Mouse (Mus musculus) frontal cortex, postnatal 36 days (tissue): Measurements from ENCODE around the gene 1700017B05Rik.
A peak's percentile ranks its signal among the peaks of the same experiment; 100 is the strongest.
"Not testable (repeated sequence)": the region's sequence is repeated elsewhere in the genome, so short reads cannot be mapped to it uniquely, and the experiment has no call there.

ENCODE experiments used
- DNase-seq, 2 experiments: peaks; one replicate each; pipeline ENCODE4 v3.0.0; 2022; ENCODE audit warnings: low spot score in 2 of 2

1700017B05Rik gene

DNA sequence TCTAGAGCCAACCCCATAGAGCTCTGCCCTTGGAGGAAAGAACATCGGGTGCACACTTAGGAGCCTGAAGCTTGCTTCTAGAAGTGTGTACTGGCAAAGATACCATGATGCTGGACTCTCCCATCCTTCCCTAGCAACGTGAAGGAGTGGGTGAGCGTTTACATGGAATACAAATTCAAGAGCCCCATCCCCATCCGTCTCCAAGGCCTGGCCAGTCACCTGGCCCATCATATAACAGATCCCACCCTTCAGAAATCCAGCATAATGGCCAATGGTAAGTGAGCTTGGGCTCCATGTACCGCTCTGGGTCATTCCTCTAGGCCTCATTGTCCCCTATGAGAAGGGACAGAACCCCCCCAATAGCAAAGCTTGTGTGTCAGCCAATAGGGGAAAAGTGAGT lies 15.9 kb downstream of the 1700017B05Rik start:
- DNase-seq = no peak

DNA sequence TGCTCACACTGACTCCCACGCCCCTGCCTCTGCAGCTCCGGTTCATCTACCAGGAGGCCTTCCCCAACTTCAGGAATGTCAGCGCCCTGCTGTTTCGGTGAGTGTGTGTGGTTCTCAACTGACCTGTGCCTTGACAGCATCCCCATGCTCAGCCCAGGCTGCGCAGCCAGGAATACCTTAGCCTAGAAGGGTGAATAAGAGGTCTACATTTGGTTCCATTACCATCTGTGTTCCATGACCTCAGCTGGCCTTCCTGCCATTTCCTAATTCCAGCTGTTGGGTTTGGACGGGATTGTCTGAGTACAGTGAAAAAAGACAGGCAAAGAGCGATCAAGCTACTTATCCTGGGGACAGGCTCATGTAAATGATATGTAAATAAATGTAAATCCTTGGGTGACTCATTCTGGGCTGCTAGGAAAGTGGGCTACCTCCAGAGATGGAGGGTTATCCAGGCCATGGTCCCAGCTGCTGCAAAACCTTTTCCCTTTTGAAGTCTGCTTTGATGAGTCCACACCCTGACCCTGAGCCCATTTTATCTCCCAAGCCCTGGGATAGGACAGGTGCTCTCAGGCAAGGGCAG lies 18.2 kb downstream of the 1700017B05Rik start:
- DNase-seq = peak in 1 of 2 experiments; percentile 10

DNA sequence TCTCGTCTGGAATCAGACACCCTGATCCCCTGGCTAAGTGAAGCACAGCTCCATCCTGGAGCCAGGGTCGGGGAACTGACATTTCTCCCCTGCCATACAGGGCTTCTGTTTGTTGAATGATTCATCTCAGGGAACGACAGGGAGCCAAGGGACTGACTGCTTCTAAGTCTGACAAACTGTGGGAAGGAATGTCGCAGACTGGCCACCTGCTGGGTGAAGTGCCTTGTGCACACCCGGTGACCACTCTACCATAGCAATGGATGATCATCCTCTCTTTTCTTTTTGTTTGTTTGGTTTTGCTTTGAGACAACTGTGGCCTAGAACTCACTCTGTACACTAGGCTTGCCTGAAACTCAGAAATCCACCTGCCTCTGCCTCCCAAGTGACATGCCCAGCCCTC lies 19.5 kb downstream of the 1700017B05Rik start:
- no peak for DNase-seq

- no peak for DNase-seq
These were observed 21.3 kb downstream of the 1700017B05Rik start for GRCm38 (mm10) chr9:57241111-57241510.

- DNase-seq = no peak
These were observed 24.2 kb downstream of the 1700017B05Rik start for GRCm38 (mm10) chr9:57238220-57238619.

GRCm38 (mm10) chr9:57237705-57238104 lies 24.7 kb downstream of the 1700017B05Rik start:
- DNase-seq = no peak

DNA sequence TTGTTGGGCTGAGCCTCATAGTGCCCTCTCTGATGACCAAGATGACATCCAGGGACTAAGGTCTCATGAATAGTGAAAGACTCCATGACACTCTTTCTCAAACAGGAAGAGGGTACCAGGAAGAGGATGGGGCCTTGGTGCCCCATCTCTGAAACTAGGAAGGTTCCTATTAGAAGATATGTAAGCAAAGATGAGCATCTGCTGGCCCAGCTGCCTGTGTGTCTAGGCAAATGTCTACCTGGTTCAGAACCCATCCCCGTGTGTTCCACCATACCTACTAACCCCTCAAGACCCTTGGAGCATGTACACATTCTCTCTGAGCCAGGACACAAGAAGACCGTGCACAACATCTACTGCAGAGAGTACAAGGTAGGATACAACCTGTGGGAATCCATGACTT lies 26.2 kb downstream of the 1700017B05Rik start, which contains the start of gene Trcg1:
Gene Trcg1, plus strand, starts transcription at position 301 of the 400 bp plus-strand sequence.
- DNase-seq = no peak

DNA sequence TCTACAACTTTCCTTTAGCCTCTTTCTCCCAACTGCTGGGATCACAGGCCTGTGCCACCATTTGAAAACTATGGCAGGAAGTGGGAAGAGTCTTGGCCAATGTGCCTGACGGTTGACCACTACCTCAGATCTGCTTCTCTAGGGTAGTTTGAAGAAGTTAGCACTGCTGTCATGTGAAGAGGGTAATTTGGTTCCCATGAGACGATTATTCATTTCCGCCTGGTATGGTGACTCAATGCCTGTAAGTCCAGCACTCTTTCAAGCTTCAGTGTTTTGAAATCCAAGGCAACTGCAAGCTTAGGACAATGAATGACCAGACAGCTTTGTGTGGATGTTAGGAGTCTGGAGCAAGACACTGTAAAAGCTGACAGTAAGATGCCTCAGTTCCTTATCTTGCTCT lies 28.6 kb downstream of the 1700017B05Rik start:
- no peak for DNase-seq

DNA sequence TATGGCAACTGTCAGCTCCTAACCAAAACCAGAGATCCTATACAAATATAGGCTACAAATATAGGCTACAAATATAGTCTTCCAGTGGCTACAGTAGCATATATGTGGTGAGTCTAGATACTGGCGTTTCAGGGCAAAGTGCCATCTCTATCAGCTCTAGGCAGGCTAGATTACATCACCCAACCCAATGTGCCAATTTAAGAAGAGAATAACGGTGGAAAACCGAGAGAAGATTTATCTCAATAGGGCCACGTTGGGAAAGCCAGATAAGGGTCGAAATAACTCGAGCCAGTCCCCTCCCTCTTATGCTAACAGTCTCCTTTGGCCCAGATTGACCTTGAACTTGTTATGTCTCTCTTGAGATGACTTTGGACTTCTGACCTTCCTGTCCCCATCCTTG lies 29.3 kb downstream of the 1700017B05Rik start:
- no peak for DNase-seq

GRCm38 (mm10) chr9:57232341-57232940 lies 30.0 kb downstream of the 1700017B05Rik start:
- DNase-seq = no peak

DNA sequence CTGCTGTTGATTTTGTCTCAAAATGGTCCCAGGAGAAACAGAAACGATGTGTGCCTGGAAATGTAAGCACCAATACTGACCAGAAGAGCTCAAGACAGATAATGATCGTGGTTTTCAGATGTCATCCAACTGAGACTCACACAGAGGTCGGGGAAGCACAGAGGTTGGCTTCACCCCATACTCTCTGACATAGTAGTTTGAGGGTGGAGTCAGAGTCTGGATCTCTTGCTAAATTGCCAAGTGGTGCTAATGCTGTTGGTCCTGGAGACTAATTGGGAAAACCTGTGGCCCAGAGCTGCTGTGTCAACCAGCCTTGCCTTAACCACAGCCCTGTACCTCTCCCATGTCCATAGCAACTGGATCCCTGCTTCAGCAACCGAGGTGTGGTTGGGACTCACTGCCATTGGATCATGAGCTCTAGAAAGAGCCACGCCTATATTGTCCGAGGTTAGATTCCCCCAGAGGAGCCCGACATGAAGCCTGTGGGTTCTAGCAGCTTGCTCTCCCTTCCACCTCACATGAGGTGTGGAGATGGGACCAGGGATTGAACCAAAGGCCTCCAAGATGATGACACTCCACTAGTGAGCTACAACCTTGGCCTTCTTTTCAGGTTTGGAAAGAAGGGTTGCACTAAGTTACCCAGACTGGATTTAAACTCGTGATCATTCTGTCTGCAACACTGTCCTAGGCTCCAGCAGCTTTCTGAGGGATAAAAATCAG lies 30.7 kb downstream of the 1700017B05Rik start:
- DNase-seq = no peak

DNA sequence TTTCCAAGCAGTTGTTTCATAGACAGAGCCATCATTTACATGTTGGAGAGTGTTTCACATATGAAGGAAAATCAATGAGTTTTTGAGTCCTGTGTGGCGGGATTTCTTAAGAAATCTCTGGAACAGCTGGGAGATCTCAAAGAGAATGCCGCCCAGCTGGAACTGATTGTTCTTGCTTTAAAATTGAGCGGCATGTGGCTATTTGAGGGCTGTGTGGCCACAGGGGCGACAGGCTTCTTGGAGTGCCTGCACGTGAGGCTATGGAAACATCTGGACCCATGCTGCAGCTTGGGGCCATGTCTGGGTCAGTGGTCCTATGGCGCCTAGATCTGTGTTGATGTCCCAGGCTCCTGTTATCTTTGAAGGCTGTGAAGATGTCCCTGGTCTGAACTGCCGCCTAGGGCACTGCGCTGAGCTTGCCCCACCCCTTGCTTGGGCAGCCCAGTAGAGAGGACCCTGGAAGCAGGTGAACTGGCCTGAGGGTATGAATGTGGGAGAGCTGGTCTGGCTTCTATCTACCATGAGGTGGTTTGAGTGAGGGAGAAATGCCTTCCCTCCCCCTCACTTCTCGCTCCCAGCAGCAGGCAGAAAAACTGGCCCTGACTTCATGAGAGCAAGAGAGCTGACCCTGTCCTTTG lies 32.1 kb downstream of the 1700017B05Rik start:
- DNase-seq = no peak

DNA sequence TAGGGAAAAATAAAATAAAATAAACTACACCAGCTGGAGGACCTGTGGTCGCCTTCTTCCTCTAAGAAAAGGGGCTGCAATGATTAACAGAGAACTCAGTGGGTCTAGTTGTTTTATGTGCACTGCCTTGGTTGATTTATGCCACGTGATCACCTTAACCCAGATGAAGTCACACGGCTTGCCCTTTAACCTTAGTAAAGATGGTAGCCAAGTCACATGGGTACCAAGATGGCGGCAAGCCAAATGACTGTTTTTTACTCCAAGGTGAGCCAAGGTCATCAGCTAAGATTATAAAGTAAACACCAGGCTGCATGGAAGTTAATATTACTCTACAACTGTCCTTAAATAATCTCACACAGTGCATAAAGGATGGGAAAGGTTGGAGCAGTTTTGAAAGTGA lies 32.7 kb downstream of the 1700017B05Rik start:
- no peak for DNase-seq

GRCm38 (mm10) chr9:57228186-57228585 lies 34.2 kb downstream of the 1700017B05Rik start:
- no peak for DNase-seq

DNA sequence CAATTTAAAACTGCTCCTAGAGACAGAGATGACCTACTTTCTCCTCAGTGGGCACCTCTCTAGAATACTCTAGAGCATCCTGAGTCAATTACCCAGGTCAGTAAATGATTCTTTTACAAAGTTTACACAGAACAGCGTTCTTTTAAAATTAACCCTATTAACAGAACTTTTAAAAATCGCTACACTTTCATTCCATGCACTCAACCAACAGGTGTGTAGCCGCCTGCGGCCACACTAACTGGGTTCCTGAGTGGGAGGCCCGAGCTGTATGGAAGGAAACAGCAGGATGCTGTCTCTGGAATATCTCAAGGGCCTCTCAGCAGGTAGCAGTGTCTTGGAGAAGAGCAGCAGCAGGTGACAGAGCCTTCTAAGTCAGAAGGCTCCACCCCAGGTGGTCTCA lies 35.2 kb downstream of the 1700017B05Rik start:
- no peak for DNase-seq

DNA sequence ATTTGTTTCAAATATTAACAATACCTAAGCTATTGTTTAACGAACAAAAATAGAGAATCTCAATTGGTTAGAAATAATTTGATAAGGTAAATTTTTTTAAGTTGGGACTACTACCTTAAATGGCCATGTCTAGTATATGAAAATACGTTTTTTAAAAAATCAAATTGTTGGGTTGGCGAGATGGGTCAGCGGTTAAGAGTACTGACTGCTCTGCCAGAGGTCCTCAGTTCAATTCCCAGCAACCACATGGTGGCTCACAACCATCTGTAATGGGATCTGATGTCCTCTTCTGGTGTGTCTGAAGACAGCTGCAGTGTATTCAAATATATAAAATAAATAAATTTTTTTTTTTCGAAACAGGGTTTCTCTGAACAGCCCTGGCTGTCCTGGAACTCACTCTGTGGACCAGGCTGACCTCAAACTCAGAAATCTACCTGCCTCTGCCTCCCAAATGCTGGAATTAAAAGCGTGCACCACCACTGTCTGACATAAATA lies 35.7 kb downstream of the 1700017B05Rik start:
- not testable (repeated sequence) for DNase-seq

DNA sequence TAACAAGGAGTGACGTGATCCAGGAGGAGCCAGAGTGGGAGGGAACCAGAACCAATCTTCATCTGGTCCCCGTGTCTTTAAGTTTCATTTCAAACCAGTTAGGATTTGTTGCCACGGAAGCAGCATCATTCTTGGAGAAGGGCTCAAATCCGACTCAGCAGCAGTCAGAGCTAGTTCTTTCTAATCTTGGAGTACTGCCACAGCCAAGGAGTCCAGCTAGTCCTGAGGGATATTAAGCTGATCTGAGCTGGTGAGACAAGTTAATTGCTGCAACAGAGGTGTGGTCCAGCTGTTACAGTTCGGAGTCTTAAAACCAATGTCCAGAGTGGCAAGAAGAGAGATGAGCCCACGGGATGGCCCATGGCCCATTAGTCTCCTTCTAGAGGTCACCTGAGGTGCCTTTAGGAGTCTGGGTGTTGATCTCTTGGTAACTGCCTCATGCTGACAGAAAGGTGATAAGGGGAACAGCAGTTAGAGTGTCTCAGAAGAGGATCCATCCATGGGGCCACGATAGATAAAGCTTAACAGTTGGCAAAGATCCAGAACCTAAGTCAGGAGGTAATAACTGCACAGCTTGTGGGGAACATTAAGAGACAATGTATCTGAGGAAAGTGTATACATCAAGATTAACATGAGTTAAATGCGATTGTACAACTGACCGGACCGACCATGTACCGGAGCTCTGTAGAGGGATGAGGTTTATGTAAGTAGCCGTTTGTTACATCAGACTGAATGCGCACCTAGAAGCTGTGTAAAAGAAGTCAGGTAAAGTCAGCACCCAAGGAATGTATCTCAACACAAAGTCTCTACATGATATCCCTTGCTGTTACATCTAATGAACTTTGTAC lies 36.4 kb downstream of the 1700017B05Rik start:
- no peak for DNase-seq

DNA sequence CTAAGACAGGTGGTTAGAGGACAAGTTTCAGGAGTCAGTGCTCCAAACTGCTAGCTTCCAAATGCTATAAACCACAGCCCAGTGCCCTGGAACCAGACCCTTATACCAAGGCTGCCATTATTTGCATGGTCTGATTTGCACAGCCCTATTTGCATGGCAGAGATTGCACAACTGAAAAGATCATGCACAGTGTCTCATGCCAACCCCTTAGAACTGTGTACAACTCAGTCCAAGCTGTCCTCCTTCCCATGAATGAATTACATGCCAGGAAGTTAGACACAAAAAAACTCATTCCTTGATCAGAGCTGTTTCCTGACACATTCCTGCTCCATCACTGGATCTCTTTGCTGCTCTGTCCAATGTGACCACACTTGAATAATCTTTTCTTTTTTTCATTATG lies 39.1 kb downstream of the 1700017B05Rik start:
- DNase-seq = no peak

DNA sequence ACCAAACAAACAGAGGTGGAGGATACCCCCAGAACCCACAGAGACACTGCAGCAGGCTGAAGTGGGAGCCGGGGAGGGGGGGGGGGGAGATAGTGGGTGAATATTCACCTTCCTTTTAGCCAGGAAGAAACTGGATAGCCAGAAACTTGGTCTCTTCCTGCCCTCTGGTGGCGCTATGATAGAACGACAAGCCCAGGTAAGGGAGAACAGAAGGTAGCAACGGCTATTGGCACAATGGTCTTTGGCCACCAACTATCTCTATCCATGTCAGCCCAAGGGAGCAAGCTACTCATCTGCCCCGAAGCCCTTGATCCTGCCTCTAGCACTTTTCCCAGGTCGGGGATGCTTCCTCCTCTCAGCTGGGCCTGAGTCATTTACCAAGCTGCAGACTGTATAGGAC lies 42.1 kb downstream of the 1700017B05Rik start:
- DNase-seq = peak; percentile 8 to 38

DNA sequence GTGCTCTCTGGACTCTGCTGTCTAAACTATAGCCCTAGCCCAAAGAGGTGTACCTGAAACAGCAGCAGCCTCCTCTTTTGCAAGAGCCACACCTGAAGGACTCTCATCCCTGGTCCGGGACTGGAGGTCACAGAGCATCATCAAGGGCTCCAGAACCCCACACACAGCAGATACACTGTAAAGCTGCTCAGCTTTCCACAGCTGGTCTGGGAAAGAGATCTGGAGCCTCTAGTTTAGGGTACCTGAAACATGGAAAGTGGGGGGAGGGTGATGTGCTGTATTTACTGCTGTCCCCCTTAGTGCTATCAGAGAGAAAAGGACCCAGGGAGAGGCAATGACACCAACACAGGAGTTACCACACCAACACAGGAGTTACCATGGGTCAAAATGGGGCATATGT lies 42.9 kb downstream of the 1700017B05Rik start:
- no peak for DNase-seq

DNA sequence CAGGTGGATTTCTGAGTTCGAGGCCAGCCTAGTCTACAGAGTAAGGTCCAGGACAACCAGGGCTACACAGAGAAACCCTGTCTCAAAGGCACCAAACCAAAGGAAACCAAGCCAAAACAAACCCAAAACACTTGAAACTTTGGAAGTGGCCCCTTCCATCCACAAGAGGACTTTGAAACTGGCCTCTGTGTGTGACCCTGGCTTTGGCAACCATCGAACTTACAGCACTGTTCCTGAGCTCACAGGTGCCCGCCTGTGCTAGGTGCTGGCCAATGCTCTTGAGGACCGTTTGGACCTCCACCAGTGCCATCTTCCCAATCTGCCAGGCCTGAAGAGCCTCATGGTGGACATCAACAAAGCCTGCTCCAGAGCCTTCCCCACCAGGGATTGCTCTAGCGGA lies 43.6 kb downstream of the 1700017B05Rik start:
- DNase-seq = no peak

- DNase-seq = no peak
These were observed 45.2 kb downstream of the 1700017B05Rik start for GRCm38 (mm10) chr9:57217220-57217619.
